Mouse (Mus musculus) urinary bladder, postnatal 14 days (tissue): Measurements from ENCODE around the gene Cd48.
"Not testable (repeated sequence)": the region's sequence is repeated elsewhere in the genome, so short reads cannot be mapped to it uniquely, and the experiment has no call there.

Source experiments
- DNase-seq: peaks from one replicate; pipeline ENCODE4 v3.0.0; 2021; ENCODE audit warnings: low spot score

The Cd48 gene

DNA sequence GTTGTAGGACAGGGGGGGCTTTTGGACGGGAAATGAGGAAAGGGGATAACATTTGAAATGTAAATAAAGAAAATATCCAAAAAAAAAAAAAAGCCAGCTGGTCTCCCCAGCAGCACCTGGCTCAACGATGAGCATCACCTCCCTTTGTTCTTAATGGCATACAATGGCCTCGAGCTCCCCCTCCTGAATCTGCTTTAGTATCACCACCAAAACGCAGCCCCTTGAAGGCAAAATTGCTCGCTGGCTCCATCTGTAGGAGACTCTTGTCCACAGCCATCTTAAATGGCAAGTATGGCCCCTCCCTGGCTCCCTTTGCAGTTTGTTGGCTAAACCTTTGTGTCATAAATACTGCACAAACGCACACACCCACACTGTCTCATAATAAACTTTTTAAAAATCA, 17.2 kb downstream of the Cd48 start:
- no peak for DNase-seq

DNA sequence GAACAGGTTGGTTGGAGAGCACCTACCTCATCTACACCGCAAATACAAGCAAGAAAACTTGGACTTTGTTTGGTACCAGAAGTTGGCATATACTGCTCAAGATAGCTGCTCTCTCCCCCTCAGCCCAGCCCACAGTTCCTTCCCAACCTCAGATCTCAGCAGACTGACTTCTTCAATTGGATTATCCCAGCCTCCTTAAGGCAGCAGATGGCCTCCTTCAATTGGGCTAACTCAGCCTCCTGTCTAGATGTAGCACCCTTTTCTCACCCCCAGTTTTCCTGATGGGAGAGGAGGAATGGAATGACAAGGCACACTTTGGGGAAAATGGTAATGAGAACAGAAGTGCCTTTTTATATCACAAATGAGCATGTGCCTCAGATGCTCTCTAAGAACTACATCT, 31.9 kb downstream of the Cd48 start:
- not testable (repeated sequence) for DNase-seq

DNA sequence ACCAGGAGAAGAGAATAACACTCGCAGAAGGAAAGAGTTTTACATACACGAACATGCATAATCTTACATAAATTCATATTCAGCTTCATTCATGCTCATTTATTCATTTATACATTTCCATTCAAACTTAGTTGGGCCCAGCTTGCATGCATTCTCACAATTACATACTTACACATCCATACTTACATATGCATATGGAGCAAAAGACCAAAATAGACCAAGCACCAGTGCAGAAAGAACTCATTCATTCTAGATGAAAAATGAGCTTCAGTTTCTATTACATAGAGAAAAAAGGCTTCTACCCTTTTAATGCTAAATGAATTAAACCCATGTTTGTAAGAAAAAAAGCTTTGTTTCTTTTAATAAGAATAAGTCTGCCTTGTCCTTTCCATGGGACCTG, 33.6 kb downstream of the Cd48 start:
- DNase-seq, result no peak

DNA sequence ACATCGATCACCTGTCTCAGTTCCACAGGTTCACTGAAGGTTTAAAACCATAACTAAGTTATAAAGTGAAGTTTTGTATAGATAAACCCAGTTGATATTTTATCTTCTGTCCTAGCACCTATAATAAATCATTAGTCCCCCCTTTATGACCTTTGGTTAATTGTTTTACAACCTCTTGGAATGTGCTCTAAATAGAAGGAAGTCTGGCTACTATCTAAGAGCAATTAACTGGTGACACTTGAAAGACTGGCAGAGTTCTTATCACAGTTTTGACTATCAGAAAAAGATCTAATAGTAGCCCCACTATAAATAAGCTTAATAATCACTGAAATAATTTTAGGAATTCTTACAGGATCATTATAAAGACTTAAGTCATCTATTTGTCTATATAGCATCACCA, 34.4 kb downstream of the Cd48 start:
- no peak for DNase-seq

DNA sequence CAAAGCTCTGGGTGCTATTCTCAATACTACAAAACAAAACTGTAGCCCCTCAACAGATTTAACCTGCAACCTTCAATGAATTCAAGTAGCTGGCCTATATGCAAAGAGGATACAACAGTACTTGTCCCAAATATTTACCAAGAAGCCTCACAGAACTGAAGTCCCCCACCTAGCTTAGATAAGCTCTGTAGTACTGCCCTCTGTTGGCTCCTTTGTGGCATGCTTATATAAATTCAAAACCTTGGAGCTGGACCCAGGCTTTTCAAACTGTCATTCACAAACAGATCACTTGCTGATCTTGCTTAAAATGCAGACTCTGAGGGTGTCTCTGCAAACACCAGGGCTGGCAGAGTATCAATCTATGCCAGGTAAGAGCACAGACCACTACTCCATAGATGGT, 49.4 kb downstream of the Cd48 start:
- DNase-seq, result no peak

DNA sequence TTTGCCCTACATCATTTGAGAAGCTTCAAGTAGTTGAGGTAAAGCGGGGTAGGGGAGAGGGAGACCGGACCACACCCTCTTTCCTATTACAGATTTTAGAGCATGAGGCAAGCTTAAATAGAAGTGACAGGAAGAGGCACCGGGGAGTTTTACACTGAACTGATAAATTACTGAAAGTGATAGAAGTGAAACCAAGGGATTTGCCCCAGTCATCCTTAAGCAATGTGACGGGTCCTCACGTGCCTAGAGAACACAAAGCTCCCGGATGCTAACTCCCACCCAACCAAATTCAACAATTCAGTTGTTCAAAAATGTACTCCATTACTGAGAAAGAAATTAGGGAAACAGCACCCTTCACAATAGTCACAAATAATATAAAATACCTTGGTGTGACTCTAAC, 53.1 kb downstream of the Cd48 start:
- DNase-seq, result no peak

DNA sequence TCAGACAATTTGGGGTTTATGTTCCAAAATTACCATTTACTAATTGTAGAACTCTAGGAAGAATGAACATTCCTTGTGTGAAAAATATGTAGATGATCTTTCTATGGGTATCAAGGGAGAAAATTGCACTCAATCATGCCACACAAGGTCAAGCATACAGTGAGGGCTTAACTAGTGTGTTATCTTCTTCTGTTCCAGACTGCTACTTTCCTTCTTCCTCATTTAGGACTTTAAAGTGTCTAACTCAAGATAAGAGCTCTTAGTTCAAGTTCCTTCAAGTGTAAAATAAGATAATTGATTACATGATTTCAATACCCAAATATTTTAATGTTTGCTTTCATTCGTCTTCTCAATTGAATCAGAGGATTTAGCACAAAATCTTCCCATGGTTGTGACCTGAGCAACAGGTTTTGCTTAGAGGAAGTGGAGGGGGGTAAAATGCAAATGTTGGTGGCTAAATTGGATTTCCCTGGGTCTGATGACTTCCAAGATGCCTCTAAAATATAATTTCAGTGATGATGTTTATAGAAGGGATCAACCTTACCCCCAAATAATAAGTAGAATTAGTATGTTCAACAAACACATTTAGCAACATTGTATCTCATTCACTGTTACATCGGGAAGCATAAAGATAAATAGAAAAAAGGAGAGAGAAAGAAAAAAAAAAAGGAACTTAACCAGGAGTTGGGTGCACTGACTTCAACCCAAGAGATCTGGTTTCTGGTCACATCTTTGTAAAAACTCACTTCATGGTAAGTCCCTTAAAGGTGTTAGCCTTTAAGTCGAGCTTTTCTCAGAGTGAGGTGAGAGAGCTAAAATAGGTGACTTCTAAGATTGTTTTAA, 66.5 kb downstream of the Cd48 start:
- DNase-seq, result no peak
